Mouse (Mus musculus) forebrain, embryonic 15.5 days (tissue): ENCODE data around the gene Maml3. TPM values are rescaled to one million over a fixed set of nuclear protein-coding genes. Genes with fewer than 3 reads are reported as not detected.

Experiments
- ATAC-seq: fragments of 200-750 bp; cut with Nextera tagmentation; replicated peaks from 2 replicates; pipeline ENCODE4 v1.8.0; 2017; ENCODE audit warnings: mild to moderate bottlenecking, moderate TSS enrichment, moderate library complexity
- H3K27ac ChIP-seq: fragments of 300-500 bp; sonication (generic); replicated peaks from 2 replicates; pipeline ENCODE4 v1.5.1; 2015; ENCODE audit warnings: mild to moderate bottlenecking, inconsistent platforms
- H3K27me3 ChIP-seq: fragments of 300-500 bp; sonication (generic); 2 replicates; pipeline ENCODE4 v1.6.1; 2015; ENCODE audit warnings: inconsistent platforms
- H3K36me3 ChIP-seq: fragments of 300-500 bp; sonication (generic); 2 replicates; pipeline ENCODE4 v1.6.1; 2015; ENCODE audit warnings: mild to moderate bottlenecking, inconsistent platforms
- H3K4me1 ChIP-seq: fragments of 300-500 bp; sonication (generic); 2 replicates; pipeline ENCODE4 v1.6.1; 2015; ENCODE audit warnings: inconsistent platforms
- H3K4me2 ChIP-seq: fragments of 300-500 bp; sonication (generic); replicated peaks from 2 replicates; pipeline ENCODE4 v1.6.1; 2015; ENCODE audit warnings: mild to moderate bottlenecking, inconsistent platforms
- H3K4me3 ChIP-seq: fragments of 300-500 bp; sonication (generic); 2 replicates; pipeline ENCODE4 v1.5.1; 2015; ENCODE audit warnings: mild to moderate bottlenecking, inconsistent platforms
- H3K9ac ChIP-seq: fragments of 300-500 bp; sonication (generic); replicated peaks from 2 replicates; pipeline ENCODE4 v1.6.1; 2015; ENCODE audit warnings: mild to moderate bottlenecking, inconsistent platforms
- H3K9me3 ChIP-seq: fragments of 300-500 bp; sonication (generic); 2 replicates; pipeline ENCODE4 v1.6.1; 2016; ENCODE audit warnings: inconsistent platforms
- WGBS: fragments of 180-500 bp; shearing (Covaris S2); methylation state at CpG from one replicate; pipeline ENCODE4 v1.1.7; 2015; ENCODE audit warnings: mixed read lengths; 5-methylcytosine and 5-hydroxymethylcytosine counted together
- polyA plus RNA-seq: library from polyadenylated mRNA; unstranded; fragments of >200 nt; fragmentation: Nextera tagmentation; extraction: Ambion mirVana; gene quantifications from 2 replicates; pipeline ENCODE4 v1.2.1, GENCODE M21; 2015

Gene Maml3
- polyA plus RNA-seq, 1 experiment from 2014 or later = 4.9 TPM

DNA sequence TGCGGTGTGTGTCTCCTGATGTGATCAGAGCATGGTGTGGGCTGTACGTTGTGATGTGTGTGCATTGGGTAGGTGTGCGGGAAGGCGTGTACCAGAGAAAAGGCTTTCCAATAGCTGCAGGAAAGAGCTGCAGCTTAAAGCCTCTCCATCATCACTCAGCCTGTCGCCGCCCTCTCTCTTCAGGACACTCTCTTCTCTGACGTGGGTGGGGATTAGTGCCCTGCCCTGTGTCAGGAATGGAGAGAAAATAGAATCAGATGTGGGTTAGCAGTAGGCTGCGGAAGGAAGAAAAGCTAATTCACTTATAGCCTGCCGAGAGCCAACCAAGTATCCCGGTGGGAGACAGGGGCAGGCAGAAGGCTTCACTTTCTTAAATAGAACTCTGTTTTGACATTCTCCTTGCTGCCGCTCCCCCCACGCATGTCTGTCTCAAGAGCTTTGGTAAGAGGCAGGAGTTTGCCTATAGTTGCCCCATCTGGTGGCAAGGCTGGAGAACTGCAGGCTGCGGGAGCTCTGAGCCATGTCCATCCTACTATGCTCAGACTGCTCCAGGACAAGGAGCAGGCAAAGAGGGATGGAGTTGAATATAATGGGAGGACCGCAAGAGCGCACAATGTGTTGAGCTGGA is 456.7 kb downstream of the Maml3 start:
- no peak overlapping the region for H3K4me3 ChIP-seq
- peak; percentile 53 for ATAC-seq

DNA sequence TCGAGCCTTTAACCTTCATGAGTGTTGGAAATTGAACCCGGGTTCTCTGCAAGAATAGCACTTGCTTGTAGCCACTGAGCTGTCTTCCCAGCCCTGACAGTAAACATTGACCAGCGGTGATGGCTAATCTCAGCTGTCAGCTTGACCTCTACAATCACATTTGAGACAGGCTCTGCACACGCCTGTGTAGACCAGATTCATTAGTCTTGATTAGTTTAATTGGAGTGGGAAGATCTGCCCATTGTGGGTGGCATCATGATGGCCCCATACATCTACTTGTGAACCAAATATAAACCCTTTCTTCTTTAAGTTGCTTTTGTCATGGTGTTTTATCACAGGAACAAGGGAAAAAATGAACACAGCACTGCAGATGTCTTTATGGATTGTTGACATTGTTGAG is 457.5 kb downstream of the Maml3 start:
- Histone ChIP-seq H3K9ac (no peak overlapping the region), H3K4me1 (peaks cover 6% of the 10 kb centered on the region), H3K4me2 (no peak overlapping the region), H3K4me3 (no peak overlapping the region), H3K9me3 (no peaks in the 10 kb centered on the region), H3K27me3 (no peaks in the 10 kb centered on the region), H3K27ac (no peak overlapping the region), H3K36me3 (no peaks in the 10 kb centered on the region)
- ATAC-seq = no peak
- WGBS = 84% methylated on average over 4 of the region's 4 CpGs

More for the DNA sequence above, 456.7 kb downstream of the Maml3 start:
- H3K4me2 ChIP-seq = peak overlapping the region; percentile 2; the same call in 1 of the 2 replicates
- no peak overlapping the region for H3K27ac ChIP-seq
- no peak overlapping the region for H3K9ac ChIP-seq
- 35% methylated on average over 15 of the region's 15 CpGs for WGBS
- H3K4me1 ChIP-seq = peaks cover 14% of the 10 kb centered on the region
- H3K9me3 ChIP-seq = no peaks in the 10 kb centered on the region
- no peaks in the 10 kb centered on the region for H3K27me3 ChIP-seq
- H3K36me3 ChIP-seq = no peaks in the 10 kb centered on the region

DNA sequence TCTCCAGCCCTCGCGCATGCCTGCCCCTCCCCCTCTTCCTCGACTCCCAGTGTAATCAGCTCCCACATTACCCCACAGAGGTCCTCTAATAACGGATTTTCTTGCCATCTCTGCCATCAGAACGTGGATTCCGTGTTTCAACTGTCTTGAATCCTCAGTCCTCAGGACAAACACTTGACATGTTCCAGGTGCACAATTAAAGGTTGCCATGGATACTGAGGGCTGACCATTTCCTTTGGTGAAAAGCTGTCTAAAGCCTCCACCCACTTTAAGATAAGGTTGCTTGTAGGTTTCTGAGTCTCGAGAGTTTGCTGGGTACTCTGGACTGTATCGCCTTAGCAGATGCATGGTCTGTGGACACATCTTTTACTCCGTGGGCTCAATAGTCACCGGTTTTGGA is 458.6 kb downstream of the Maml3 start:
- H3K4me2 ChIP-seq = no peak overlapping the region
- no peaks in the 10 kb centered on the region for H3K36me3 ChIP-seq
- no peak for ATAC-seq
- no peak overlapping the region for H3K9ac ChIP-seq
- peaks cover 5% of the 10 kb centered on the region; the same call in 1 of the 2 replicates for H3K4me1 ChIP-seq
- no peaks in the 10 kb centered on the region for H3K27me3 ChIP-seq
- no peaks in the 10 kb centered on the region for H3K9me3 ChIP-seq
- H3K27ac ChIP-seq = no peak overlapping the region
- WGBS = 80% methylated on average over 10 of the region's 10 CpGs
- H3K4me3 ChIP-seq = no peak overlapping the region

DNA sequence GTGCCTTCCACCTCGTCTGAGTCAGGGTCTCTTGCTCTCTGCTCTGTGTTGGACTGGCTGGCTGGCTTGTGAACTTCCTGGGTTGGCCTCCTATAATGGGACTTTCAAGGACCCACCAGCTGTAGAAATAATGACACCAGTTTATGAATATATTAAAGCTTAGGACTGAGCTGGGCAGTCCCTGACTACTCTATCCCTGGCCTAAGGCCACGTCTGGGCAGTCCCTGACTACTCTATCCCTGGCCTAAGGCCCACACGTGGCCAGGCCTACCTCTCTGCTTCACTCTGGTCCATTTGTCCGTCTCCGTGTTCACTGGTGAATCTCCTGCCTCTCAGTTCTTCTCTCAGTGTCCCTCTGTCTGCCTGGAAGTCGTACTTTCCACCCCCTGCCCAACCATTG is 459.4 kb downstream of the Maml3 start:
- WGBS = 88% methylated on average over 6 of the region's 6 CpGs
- Histone ChIP-seq H3K9me3 (no peaks in the 10 kb centered on the region), H3K4me1 (peaks cover 5% of the 10 kb centered on the region; the same call in 1 of the 2 replicates), H3K4me2 (no peak overlapping the region), H3K27ac (no peak overlapping the region), H3K27me3 (no peaks in the 10 kb centered on the region), H3K4me3 (no peak overlapping the region), H3K36me3 (no peaks in the 10 kb centered on the region), H3K9ac (no peak overlapping the region)
- no peak for ATAC-seq

DNA sequence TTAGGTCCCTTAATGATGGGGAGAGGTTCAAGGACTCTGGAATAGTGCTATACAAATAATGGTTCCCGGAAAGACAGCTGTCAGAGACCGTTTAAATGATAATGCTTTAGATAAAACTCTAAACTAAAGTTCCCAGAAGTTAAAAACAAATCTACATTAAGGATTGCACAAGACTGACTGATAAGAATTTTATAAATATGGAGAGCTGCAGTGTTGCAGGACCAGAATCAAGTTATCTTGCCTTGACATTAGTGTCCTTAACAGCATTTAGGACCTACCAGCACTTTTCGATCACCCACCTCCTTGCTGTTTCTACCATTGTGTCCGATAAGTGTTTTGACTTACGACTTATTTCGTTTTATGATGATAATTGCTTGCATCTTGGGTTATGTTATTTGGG is 466.6 kb downstream of the Maml3 start:
- no peak overlapping the region for H3K9ac ChIP-seq
- no peak for ATAC-seq
- no peaks in the 10 kb centered on the region for H3K27me3 ChIP-seq
- H3K27ac ChIP-seq = no peak overlapping the region
- H3K36me3 ChIP-seq = no peaks in the 10 kb centered on the region
- H3K9me3 ChIP-seq = no peaks in the 10 kb centered on the region
- 91% methylated on average over 6 of the region's 6 CpGs for WGBS
- H3K4me3 ChIP-seq = no peak overlapping the region
- no peak overlapping the region for H3K4me2 ChIP-seq
- no peaks in the 10 kb centered on the region for H3K4me1 ChIP-seq

DNA sequence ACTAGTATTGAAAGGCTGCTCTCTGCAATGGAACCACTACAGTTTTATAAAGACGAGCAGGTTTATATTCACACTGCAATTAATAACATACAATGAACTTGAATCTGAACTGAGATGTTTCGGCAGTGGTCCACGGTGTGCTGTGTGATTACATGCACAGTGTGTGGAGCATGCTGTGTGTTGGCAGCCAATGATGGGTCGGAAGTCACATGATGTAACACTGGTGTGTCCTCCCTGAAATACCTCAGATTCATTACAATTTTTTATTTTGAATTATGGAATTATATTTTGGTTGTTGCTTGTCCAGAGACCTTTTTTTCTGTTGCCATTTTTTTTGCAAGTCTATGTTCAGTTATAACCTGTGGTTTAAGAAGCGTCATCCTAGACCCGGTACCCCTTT is 467.6 kb downstream of the Maml3 start:
- Histone ChIP-seq H3K4me1 (no peaks in the 10 kb centered on the region), H3K4me2 (no peak overlapping the region), H3K27ac (no peak overlapping the region), H3K27me3 (no peaks in the 10 kb centered on the region), H3K4me3 (no peak overlapping the region), H3K36me3 (no peaks in the 10 kb centered on the region), H3K9me3 (no peaks in the 10 kb centered on the region), H3K9ac (no peak overlapping the region)
- 81% methylated on average over 6 of the region's 6 CpGs for WGBS
- no peak for ATAC-seq

DNA sequence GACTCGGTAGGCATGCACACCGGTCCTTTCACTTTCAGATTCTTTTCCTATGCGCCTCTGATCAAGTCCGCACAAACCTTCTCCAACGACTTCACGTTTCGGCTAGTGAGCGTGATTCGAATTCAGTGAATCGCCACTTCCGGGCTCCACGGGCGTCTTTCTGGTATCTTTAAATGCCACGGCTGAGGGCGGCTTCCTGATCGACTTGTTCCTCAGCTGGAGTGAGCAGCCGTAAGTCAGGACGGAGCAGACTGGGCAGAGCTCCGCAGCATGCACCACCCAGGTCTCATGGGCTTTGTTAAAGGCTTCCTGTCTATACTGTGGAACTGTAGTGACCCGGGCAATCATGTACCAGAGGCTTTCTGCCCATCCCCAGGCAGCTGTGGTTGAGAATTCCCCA is 468.2 kb downstream of the Maml3 start:
- Histone ChIP-seq H3K27ac (no peak overlapping the region), H3K27me3 (no peaks in the 10 kb centered on the region), H3K4me2 (no peak overlapping the region), H3K9ac (no peak overlapping the region), H3K9me3 (no peaks in the 10 kb centered on the region), H3K4me1 (no peaks in the 10 kb centered on the region), H3K36me3 (no peaks in the 10 kb centered on the region), H3K4me3 (no peak overlapping the region)
- WGBS = 89% methylated on average over 20 of the region's 20 CpGs
- ATAC-seq = no peak

DNA sequence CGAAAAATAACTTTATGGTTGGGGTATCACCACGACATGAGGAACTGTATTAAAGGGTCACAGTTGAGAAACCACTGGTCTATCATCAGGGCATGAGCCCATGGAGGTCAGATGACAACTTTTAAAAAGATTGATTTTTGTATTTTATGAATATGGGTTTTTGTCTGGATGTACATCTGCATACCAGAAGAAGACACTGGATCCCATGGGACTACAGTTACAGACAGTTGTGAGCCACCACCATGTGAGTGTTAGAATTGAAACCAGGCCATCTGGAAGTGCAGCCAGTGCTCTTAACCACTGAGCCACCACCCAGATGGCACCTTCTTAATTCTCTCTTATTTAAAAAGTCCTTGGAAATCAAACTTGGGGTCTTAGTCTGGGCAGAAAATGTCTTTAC is 468.9 kb downstream of the Maml3 start:
- no peak for ATAC-seq
- no peak overlapping the region for H3K27ac ChIP-seq
- H3K9me3 ChIP-seq = no peaks in the 10 kb centered on the region
- H3K4me3 ChIP-seq = no peak overlapping the region
- H3K4me1 ChIP-seq = no peaks in the 10 kb centered on the region
- H3K36me3 ChIP-seq = no peaks in the 10 kb centered on the region
- H3K27me3 ChIP-seq = no peaks in the 10 kb centered on the region
- 84% methylated on average over 2 of the region's 2 CpGs for WGBS
- H3K9ac ChIP-seq = no peak overlapping the region
- no peak overlapping the region for H3K4me2 ChIP-seq

Other genes starting within 250 kb of the Maml3 start
- 3.6 and 3.8 TPM in 2 replicates for gene Foxo1, start 163.3 kb upstream of the Maml3 start, polyA plus RNA-seq